Mouse (Mus musculus) adrenal gland, adult 10 weeks (tissue): ENCODE measurements around the gene Tsx. TPM values are rescaled to one million over a fixed set of nuclear protein-coding genes. Genes with fewer than 3 reads are reported as not detected.

Experiments
- polyA plus RNA-seq: library from polyadenylated mRNA; stranded (reverse); fragments of 350-450 nt; fragmentation: Illumina TruSeq; extraction: RNeasy Lipid Tissue Mini Kit (QIAGEN cat#74804); gene quantifications from one replicate; pipeline ENCODE4 v1.2.3, GENCODE M21; 2014; ENCODE audit warnings: low read depth, low replicate concordance

Gene Tsx
- not detected for polyA plus RNA-seq

DNA sequence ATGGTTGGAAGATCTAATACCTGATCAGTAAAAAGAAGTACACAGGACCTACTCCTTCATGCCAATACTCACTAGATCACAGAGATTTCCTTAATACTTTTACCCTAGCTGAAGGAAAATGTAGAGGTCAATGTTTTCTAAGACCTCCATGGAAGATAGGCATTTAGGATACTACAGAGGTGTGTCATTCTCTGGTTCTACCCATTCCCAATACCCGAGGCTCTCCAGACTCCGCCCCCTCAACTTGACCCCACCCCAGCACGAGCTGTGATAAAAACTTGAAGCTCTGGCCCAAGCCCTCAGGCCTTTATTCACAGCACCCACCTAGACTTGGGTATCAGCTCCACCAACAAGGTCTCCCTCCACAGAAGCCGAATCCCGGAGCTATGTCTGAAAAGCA, at the start of gene Tsx:
Gene Tsx (plus strand): TSS at position 301 of the 400 bp plus-strand sequence.

DNA sequence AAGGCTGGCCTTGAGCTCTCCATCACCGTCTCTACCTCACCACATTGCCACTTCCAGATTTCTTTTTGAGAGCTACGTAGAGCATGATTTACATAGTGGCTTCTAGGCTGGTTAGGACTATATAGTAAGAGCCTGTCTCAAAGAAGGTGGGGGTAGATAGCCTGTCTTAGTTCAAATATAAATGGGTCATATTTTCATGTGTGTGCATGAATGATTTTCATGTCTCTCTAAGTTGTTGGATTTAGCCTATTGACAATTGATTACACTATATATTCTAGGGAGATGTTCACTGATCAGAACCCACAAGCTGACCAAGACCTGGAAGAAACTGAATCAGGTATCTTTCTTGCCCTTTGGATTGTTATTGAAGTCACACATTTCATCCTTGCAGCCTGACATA, 7.4 kb downstream of the Tsx start, which contains the start of gene Gm26992:
Gene Gm26992 (plus strand): TSS at position 301 of the 400 bp plus-strand sequence.

Other genes starting within 250 kb of the Tsx start
- 4.7 TPM for gene Nap1l2, start 227.8 kb upstream of the Tsx start, polyA plus RNA-seq
- not detected for gene Cdx4, start 93.1 kb upstream of the Tsx start, polyA plus RNA-seq
- gene Chic1, start 58.0 kb upstream of the Tsx start, polyA plus RNA-seq = 28.8 TPM
- not detected for gene Gm26992, start 7.5 kb downstream of the Tsx start, polyA plus RNA-seq
- not detected for gene Zcchc13, start 216.1 kb downstream of the Tsx start, polyA plus RNA-seq